Mouse (Mus musculus) testis, postnatal 10 days (tissue): ENCODE data around the gene Trp53i13.
"Not testable (repeated sequence)": the region's sequence is repeated elsewhere in the genome, so short reads cannot be mapped to it uniquely, and the experiment has no call there.

Source experiments
- DNase-seq: peaks from one replicate; pipeline ENCODE4 v3.0.0; 2021; ENCODE audit warnings: low spot score

The Trp53i13 gene

DNA sequence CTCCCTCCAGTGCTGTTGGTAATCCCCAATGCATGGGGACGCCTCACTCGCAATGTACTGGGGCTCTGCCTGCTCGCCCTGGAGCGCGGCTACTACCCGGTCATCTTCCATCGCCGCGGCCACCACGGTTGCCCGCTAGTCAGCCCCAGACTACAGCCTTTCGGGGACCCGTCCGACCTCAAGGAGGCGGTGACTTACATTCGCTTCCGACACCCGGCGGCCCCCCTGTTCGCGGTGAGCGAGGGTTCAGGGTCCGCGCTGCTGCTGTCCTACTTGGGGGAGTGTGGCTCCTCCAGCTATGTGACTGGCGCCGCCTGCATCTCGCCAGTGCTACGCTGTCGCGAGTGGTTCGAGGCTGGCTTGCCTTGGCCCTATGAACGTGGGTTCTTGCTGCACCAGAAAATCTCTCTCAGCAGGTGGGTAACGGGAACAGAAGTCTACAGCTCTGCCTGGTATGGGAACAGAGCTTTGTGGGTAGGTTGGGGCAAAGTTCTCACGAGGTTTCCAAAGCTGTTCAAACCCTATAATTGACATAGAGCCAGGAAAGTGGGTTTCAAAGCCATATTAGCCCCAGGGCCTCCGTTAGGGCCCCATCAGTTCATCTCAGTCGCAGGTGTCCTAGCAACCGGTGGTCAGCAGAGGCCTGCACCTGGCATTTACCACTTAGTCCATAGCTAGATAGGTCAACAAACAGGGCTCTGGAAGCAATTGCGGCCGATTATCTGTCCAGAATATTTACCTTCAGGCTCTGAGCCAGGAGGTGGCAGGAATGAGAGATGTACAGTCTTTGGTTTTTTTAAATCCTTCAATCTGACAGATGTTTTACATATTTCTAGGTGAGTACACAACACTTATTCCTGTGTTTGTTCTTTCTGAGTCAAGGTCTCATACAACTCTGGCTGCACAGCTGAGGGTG, at the start of gene Trp53i13:
Gene Trp53i13 (minus strand): TSS at position 344 of the 916 bp plus-strand sequence.
- no peak for DNase-seq

DNA sequence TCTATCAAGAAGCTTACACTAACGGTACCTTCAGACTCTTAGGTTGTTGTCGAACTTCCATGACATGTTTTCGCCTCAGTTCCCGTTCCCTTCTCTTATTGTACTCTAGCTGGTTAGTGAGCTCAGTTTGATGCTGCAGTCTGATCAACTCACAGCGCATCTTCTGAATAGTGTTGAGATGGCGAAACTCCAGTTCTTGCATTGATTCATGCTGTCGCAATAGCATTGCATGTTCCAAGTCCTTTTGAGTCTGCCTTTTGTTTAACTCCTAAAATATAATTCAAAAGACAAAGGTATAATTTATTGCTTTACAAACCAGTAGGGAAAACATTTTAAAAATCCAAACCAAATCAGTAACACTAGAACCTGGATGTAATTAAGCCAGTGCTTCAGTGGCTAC, 29.5 kb upstream of the Trp53i13 start:
- DNase-seq = no peak

DNA sequence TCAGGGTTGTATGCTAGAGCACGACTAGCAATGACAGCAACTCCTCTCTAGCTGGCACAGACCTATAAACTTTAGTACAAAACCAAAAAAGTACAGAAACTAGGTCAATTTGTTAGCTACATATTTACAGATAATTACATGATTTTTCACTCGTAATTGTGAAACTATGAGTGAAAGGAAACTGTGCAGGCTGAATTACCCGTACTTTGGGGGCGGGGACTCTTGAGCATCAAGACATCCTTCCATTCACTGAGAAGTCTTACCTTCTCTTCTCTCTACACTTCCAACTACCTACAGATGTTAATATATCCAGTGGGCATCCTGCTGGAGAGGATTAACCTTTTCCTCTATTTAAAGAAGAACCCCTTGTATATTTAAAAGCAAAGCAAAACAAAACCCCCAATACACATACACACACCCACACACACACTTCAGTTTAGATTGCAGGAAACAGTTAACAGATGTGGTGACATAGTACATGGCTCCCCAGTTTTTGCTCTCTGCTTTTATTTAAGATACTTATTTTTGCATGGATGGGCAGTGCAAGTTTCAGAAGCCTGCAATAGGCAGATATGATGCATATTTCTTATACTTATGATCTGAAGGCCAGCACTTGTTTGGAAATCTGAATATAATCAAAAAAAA, 16.5 kb upstream of the Trp53i13 start:
- DNase-seq = no peak

DNA sequence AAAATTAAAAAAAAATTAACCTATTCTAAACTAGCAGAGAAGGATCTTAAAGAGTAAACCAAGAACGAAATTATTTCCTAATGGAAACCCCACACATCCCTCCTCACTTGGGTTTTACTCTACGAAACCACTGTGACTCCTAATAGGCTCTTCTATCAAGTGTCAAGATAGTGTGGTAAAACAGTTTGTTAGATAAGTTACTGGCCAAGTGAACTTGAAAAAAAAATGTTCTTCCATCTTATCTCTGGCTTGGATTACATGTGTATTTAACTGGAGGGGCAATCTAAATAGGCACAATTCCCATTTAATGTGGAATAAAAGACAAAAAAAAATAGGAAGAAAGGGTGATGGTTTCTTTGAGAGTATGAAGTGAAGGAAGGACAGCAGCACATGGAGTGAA, 15.1 kb upstream of the Trp53i13 start:
- no peak for DNase-seq

DNA sequence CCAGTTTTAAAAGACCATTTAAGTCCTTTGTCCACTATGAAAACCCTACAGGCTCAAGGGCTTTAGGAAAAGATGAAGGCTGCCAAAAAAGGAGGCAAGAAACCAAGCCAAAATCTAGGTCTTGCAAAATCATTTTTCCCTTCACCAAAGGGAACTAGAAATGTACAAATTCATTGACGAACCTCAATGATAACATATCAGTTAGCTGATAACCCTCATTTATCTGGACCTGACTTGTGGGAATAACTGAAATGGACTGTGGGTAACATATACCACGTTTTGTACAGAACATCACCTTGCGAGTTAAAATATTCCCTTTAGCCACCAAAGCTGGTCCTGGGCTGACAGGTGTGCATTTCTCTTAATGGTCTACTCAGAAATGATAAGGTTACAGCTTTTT, 13.9 kb upstream of the Trp53i13 start:
- no peak for DNase-seq

DNA sequence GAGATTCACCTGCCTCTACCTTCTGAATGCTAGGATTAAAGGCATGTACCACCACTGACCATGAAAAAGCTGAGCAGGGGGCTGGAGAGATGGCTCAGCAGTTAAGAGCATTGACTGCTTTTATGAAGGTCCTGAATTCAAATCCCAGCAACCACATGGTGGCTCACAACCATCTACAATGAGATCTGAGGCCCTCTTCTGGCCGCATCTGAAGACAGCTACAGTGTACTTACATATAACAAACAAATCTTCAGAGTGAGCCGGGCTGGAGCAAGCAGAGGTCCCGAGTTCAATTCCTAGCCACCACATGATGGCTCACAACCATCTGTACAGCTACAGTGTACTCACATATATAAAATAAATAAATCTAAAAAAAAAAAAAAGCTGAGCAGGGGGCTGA, 12.6 kb upstream of the Trp53i13 start:
- DNase-seq = not testable (repeated sequence)

DNA sequence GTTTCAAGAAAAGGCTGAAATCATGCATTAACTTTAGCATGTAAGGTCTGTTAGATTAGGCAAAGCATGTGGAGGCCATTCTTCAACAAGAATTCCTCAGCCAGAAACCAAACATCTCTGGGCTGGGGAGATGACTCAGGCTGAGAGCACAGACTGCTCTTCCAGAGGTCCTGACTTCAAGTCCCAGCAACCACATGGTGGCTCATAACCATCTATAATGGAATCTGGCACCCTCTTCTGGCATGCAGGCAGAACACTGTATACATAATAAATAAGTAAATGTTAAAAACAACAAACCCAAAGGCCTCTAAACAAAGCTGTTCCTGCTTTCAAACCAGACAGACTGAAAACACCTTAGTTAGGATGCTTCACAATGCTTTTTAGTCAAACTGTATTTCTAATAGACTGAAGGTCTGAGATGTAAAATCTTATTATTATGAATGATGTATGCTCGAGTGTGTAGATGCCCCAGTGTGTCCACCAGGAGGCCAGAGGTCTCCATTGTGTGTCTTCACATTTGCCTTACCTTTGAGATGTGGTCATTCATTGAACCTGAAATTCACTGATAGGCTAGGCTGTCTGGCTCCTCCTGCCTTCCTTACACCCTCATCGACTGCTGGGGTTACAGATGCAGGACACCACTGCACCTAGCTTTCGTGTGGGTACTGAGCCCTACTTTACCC, 10.2 kb upstream of the Trp53i13 start:
- no peak for DNase-seq

DNA sequence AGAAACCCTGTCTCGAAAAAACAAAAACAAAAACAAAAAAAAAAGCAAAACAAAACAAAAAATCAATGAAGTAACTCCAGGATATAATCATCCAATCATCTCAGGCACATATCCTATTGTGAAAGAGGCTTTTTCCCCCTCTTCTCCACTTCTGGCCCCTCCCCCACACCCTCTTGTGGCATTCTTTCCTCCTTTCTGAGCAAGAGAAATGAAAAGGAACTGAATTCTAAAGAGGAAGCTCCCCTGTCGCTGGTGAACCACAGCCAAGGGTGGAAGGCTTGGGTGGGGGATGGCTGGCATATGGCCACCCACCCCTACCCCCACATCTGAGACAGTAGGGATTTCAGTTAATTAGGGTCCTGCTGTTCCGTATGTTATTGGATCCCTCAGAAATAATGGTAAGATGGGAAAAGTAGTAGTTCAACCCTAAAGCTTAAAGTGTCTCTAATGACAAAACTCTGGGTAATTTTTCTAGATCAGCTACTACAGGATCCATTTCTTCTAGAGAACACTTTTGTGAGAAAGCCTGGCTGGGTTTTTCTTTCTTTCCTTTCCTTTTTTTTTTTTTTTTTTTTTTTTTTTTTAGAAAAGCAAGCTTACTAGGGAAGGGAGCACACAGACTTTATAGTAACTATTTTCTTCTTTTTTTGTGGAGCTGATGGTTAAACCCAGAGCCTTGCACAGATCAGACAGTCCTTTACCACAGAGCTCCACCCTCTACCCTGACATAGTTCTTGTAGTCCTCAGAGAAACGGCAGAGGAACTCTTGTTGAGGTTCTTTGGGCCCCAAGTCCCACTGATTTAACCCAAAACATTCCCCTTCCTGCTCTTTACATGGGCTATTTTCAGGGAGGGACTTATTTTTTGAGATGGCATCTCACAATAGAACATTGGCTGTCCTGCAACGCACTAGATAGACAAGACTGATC, 5.1 kb upstream of the Trp53i13 start:
- DNase-seq = no peak

DNA sequence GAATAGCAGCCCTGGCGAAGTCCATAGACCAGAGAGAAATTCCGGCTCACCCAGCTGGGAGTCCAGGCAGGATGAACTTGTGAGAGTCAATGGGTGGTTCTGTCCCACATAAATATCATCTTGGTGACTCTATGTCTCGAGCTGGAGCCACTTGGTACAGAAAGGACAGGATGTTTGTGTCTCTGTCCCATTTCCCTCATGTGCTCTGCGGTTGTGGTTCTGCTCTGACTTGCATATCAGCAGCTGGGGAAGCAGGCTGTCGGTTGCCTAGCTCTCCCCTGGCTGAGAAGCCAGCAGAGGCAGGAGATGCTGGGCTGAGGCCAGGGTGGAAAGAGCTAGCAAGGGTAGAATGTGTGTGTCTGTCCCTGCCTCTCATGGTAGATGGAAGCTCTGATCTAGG, 3.3 kb upstream of the Trp53i13 start, which contains the start of gene Gm10392:
Gene Gm10392 (minus strand): TSS at position 156 of the 400 bp plus-strand sequence.
- no peak for DNase-seq

DNA sequence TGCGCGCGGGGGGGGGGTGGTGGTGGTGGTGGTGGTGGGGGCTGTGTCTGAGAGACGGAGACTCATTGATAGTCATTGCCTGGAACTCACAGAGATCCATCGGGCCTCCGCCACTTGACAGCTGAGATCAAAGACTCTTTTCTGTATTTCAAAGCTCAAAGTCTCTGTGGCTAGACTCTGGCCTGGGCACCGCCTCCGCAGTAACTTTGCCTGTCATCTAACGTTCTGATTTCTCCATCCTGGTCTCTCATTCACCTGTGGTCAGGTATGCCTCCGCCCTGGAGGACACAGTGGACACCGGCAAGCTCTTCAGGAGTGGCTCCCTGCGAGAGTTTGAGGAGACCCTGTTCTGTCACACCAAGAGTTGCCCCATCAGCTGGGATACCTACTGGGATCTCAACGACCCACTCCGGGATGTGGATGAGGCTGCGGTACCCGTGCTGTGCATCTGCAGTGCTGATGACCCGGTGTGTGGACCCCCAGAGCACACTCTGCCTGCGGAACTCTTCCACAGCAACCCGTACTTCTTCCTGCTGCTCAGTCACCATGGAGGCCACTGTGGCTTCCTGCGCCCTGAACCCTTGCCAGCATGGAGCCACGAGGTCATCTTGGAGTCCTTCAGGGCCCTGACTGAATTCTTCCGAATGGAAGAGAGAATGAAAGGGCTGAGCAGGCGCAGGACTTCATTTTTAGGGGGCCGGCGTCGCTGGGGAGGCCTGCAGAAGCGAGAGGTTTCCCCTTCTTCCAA, 2.4 kb upstream of the Trp53i13 start:
- DNase-seq = no peak

DNA sequence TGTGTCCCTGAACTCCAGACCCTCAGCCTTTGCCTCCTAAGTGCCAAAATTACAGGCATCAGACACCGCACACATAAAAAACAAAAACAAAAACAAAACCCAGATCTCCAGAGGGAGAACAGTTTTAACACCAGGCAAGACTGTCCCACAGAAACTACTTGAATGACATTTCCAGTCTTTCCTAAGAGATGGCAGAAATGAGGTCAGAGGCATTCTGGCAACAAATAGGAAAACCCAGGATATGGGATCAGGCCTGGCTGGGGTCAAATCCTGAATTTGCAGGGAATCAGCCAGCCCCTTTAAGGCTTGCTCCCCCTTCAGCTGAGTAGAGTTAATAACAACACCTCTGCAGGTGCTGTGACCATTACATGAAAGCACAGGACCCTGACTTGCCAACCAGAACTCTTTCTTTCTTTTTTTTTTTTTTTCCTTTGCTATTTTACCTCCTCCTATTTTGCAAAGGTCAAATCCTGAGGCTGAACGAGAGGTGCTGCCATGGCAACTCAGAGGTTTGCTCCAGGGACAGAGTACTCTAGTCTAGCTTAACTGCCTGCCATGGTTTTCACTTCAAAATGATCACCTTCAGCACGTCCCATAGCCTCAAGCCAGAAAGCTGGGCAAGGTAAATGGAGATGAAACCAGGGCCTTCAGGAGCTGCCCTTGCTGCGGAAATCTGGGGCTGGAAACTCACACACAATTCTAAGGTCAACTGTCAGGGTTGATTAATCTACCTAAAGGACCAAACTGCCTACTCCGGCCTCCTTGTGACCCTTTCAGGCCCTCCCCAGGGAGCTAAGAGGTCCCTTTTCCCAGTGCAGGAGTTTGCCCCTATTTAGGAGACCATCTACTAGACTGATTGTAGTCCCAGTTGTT, 1.0 kb upstream of the Trp53i13 start:
- no peak for DNase-seq

DNA sequence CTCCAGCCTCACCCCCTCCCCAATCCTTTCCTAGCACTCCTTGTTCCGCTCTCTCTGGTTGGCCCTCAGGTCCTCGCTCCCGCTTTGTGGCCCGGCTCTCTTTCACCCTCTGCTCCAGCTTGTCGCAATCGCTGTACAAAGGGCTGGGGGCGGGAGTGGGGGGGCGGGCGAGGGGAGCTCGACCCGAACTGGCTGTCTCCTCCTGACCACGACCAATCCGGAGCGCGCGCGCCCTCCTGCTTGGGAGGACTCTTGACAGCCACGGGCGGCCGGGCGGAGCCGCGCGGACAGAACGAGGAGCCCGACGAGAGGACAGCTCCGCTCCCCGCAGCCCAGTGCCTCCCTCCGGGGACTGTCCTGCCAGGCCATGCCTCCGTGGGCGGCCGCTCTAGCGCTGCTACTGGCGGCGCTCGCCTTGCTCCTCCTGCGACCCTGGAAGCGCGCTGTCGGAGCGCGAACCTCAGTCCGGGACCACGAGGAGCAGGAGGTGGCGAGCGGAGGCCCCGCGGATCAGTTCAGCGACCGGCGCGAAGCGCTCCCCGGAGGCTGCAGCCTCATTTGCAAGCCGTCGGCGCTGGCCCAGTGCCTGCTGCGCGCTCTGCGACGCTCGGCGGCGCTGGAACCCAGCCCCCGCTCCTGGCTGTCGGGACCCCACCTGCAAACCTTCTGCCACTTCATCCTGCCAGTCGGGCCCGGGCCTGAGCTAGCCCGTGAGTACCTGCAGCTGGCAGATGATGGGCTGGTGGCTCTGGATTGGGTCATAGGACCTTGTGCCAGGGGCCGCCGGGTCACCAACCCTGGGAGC, 746 bp downstream of the Trp53i13 start, which contains the start of gene Abhd15:
Gene Abhd15 (plus strand): TSS at position 290 of the 805 bp plus-strand sequence.
- DNase-seq = peak; percentile 76

DNA sequence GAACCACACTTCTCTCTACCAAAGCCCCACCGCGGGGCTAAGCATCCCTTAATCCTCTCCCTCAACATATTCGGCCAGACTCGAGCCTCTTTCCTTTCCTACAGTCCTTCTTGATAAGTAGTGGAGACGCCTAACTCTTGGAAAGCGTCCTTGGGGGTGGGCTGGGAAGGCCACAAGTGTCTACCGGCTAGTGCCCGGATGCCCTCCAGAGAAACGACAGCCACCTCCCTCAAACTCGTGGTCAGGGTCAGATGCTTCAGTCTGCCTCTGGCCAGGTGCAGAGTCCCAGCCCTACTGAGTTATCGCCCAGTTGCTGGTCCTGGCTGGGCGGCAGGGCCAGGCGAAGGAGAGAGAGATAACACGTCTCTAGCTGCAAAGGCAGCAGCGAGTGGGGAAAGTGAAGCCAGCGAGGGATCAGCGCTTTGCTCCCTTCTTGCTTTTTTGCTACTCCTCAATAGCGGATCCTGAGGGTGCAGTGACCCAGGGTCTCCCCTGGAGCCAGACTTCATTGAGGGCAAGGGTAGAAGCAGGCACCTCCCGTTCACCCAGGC, 1.4 kb downstream of the Trp53i13 start:
- no peak for DNase-seq

DNA sequence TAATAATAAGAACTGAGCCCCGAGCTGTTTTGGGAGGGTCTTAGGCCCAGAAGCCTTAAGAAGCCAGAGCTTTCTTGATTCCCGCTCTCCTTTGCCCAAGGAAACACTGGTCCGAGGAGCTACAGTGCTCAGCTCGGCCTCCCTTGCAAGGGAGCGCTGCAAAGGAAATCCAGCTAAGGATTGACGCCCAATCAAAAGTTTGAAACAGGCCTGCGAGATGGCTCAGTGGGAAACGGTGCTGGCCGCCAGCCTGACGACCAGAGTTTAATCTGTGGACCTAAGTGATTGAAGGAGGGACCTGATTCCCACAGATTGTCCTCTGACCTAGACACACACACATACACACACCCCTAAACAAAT, 2.0 kb downstream of the Trp53i13 start:
- DNase-seq = no peak

DNA sequence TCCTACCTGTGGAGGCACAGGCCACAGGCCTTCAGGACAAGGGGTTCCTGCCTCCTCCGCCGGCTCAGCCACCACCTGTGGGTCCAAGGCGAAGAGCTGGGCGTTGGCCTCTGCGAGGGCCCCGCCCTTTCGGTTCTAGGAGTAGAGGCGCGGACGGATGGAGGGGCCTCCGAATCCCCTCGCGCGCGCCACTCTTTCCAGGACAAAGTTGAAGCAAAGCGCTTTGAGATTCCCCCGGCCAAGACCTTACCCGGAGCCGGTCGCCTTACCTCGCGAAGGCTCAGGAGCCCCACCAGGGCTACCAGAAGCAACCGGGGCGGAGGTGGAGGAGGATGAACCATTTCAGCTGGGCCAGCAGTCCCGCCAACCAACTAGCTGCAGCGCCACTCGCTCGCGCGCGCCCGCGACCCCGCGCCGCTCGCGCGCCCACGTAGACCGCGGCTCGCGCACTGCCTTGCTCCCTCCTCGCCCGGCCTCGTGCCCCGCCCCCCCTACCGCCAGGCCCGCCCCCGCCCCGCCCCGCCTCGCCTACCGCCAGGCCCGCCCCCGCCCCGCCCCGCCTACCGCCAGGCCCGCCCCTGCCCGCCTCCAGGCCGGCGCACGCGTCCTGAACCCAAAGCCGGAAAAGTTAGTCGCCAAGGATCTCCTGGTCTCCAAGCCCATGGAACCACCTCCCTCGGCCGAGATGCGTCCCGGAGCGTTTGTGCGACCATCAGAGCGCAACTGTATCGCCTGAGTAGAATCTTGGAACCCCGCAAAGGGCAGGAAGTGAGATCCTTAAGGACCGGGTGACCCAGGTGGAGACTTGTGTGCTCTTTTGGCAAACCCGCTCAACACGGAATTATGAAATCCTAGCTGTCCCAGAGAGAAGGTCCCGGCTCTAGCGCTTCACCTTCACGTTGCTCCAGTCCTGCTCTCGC, 2.6 kb downstream of the Trp53i13 start:
- DNase-seq = peak; percentile 94

DNA sequence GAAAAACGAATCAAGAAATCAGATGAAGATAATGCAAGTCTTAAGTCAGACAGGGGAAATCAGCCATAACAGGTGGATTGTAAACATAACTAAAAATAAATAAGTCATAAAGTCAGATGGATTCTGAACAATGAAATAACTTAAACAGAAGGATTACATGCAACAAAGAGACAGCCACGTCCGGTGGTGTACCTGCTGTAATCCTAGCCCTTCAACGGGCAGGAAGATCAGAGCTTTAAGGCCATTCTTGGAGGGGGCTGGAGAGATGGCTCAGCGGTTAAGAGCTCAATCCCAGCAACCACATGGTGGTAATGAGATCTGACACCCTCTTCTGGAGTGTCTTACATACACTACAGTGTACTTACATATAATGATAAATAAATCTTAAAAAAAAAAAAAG, 4.4 kb downstream of the Trp53i13 start:
- DNase-seq = no peak
